Mouse (Mus musculus) gastrocnemius, adult 2 months (tissue): ENCODE measurements around the gene Fam229b. TPM values are rescaled to one million over a fixed set of nuclear protein-coding genes. Genes with fewer than 3 reads are reported as not detected.

ENCODE experiments used
- DNase-seq: peaks from one replicate; pipeline ENCODE4 v3.0.0; 2022
- H3K27ac ChIP-seq: fragments of 200-600 bp; 2 replicates; pipeline ENCODE4 v1.8.1; 2022; ENCODE audit warnings: mild to moderate bottlenecking
- H3K4me3 ChIP-seq: fragments of 200-600 bp; 2 replicates; pipeline ENCODE4 v1.8.1; 2022; ENCODE audit warnings: mild to moderate bottlenecking, moderate library complexity
- CTCF ChIP-seq: fragments of 200-600 bp; IDR thresholded peaks from 2 replicates; pipeline ENCODE4 v1.8.1; 2022; ENCODE audit warnings: antibody characterized with exemption, mild to moderate bottlenecking, moderate library complexity
- intact Hi-C: fragments of 180-260 bp; cut with DNase I; formaldehyde crosslinking; loops from one replicate; pipeline ENCODE4 v1.15.1; 2025
- long read RNA-seq, 2 experiments: library from polyadenylated mRNA; stranded (forward); transcript quantifications; one replicate each; pipeline ENCODE4 v2.0.0; 2021
- total RNA-seq, 2 experiments: library from RNA; stranded (reverse); gene quantifications; 2 replicates each; pipeline ENCODE4 v1.2.3; 2021

The Fam229b gene
- total RNA-seq: 1 to 10 TPM; 4.4 to 4.9 TPM
- long read RNA-seq, experiment 1, partial matches to known transcripts: 0 of 1 reads
- long read RNA-seq, experiment 1, other reads (novel, unspliced or antisense): 0 of 1 reads
- long read RNA-seq, experiment 2, partial matches to known transcripts: 0 of 1 reads
- long read RNA-seq, experiment 2, other reads (novel, unspliced or antisense): 0 of 1 reads

DNA sequence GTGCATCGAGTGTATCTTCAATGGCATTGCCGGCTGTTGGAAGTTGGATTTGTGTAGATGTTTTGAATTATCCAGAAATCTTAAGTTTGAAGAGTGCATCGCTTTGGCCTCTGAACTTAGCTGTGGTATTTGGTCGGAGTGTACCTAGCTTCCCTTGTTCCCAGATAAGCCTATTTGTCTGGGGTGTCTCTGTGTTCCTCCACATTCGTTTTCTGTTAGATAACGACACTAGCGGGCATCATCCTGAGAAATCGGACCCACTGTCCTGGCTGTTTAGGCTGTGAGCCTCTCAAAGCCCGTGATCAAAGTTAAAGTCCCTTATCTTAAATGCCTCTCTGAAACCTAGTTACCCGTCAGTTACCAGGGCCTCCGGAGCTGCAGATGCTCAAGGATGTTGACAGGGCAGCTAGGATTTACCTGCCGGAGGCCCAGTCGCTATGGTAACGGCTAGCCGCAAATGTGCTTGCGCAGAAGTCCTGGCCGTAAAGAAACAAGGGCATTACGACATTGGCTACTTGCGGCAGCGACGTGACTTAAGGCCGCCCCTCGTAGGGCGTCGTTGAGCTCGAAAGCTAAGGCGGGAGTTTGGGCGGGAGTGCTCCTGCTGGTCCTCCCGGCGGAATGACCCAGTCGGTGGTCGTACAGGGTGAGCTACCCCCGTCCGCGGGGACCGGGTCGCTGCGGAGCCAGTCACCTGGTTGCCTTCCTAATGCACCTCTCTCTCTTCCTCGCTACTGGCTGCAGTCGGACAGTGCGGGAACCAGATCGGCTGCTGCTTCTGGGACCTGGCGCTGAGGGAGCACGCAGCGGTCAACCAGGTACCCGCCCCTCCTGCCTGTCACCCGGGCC lies at the start of gene Fam229b, which contains the start of gene Tube1:
Gene Fam229b (minus strand): TSS at position 453 of the 849 bp plus-strand sequence.
Gene Tube1 (plus strand): TSS at position 515 of the 849 bp plus-strand sequence.
- DNase-seq: peak; percentile 90
- Histone ChIP-seq H3K27ac (peak within 1 kb of the TSS; percentile 74), H3K4me3 (peak within 1 kb of the TSS; percentile 75)
- TF ChIP-seq CTCF: no peak
- intact Hi-C loops: no loop called here

DNA sequence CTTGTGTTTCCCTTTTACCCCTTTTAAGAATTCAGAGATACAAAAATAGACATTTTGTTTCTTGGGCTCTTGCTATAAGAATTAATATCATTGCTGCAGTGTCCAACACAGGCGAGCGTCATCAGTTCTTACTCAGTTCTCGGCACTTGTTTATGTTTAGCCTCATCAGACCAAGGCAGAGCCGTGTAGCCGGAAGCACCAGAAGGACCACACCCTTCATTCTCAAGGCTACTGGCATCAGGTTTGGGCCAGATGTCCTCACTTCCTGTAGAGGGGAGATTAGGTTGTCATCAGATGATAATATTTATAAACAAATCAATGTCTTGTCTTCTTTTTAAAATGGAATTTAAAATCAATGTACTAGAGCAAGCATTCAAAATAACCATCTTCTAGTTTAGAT lies 43.3 kb upstream of the Fam229b start:
- intact Hi-C loops: no loop called here
- DNase-seq: no peak
- TF ChIP-seq CTCF: no peak
- Histone ChIP-seq H3K4me3 (no peak overlapping the region), H3K27ac (no peak overlapping the region)

DNA sequence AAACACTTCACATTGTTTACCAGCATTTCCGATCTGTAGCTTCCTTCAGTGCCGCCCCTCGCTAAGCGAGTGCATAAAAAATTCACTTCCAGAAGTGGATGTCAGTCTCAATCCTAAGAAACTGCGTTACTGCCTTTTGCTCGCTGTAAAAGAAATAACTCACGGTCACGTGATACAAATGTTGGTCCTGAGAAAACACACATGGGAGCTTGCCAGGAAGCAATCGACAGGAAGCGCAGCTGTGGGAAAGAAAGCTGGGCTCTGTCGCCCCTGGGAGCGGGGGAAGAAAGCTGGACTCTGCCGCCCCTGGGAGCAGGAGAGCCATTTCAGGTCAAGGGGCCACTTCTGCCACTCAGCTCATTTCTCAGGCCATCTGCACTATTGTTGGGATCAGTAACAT lies 39.4 kb upstream of the Fam229b start:
- intact Hi-C loops: no loop called here
- DNase-seq: peak; percentile 58
- TF ChIP-seq CTCF: no peak
- Histone ChIP-seq H3K27ac (peak overlapping the region; percentile 86), H3K4me3 (peak overlapping the region; percentile 81)

DNA sequence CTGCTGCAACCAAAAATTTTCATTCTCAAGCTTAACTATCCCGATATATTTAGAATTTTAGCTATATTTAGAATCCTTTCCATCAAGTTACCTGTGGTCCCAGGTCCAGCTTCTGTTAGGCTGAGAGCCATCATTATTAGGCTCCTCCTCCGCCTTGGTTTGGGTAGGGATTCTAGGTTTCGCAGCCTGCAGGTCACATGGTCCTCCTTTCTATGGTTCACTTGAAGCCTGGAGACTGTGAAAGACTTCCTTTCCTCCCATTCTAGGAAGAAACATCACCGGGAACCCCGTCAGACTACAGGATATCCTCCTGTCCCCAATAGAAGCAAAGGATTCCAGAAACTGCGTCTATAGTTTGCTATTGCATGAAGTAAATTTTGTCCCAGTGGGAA lies 38.8 kb upstream of the Fam229b start:
- no peak for TF ChIP-seq CTCF
- peak overlapping the region; percentile 86 for H3K27ac ChIP-seq
- no peak for DNase-seq
- intact Hi-C loops: no loop called here
- H3K4me3 ChIP-seq: peak overlapping the region; percentile 81

DNA sequence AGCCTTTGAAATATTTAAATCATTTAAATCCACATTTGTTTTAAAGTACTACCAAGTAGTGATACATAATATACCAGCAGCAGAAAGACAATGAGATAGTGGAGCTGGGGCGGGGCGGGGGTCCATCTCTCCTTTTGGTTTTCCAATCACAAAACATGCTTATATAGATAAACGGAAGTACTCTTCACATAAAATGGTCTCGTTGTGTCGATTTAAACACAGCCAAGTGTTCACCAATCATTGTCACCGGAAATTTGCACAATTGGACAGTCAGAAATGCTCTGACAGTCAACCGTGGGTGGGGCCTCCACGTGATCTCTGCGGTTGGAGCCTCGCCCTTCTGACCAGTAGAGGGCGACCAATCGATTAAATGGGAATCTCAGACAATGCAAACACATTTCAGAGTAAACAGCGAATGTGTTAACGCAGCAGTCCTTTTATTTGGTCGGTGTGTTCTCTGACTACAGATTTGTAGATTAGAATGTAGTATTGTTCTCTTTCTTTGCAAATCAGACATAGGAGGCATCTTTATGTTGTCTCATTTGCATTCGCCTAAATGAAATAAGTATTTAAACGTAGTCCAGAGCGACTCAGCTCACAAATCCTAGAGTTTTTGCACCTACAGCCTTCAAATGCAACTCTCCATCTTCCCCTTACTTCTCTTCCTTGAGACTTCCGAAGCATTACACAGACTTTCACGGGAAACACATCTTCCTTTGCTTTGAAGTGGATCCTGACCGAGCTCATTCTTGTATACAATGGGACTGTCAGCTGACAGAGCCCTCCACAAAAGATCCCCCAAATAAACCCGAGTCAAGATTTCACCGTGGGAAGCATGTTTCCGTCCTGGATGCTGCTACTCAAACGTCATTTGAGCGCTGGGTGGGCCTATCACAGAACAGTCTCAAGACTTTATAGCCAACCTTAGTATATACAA lies 38.2 kb upstream of the Fam229b start:
- intact Hi-C loops: loop anchor here (2.0 kb wide), 1 partner anchor 69 kb away; no protein-coding TSS in a partner anchor
- H3K4me3 ChIP-seq: peak overlapping the region; percentile 81
- DNase-seq: peak; percentile 88
- peak overlapping the region; percentile 86 for H3K27ac ChIP-seq
- peak; percentile 90 for TF ChIP-seq CTCF

DNA sequence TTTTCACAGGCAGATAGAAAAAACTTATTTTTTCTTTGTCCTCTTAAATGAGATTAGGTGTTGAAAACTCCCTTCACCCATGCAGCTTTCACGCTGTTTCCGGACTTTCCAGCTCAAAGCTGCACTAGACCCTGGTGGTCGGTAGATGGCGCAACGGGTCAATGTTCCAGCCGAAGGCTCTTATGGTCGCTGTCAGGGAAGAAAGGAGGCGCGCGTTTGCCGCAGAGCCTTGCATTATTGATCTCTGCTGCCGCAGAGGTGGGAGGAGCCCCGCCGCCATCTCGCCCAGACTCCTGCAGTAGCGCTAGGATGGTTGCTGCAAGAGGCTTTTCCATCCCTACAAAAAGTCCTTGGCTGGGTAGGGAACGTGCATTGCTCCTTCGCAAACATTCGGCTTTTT lies 37.4 kb upstream of the Fam229b start:
- intact Hi-C loops: loop anchor here (2.0 kb wide), 1 partner anchor 70 kb away; no protein-coding TSS in a partner anchor
- no peak; the same call in none of the 2 replicates for TF ChIP-seq CTCF

DNA sequence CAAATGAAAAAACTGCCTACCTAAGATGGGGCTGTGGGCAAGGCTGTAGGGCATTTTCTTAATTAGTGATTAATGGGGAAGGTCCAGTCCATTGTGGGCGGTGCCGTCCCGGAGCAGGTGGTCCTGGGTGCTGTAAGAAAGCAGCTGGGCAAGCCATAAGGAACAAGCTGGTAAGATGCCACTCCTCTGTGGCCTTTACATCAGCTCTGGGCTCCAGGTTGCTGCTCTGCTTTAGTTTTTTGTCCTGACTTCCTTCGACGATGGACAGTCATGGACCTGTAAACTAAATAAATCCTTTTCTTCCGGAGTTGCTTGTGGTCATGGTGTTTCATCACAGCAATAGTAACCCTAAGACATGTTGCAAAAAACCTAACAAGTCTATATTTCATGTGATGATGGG lies 37.0 kb upstream of the Fam229b start:
- TF ChIP-seq CTCF: no peak
- H3K27ac ChIP-seq: no peak overlapping the region
- no peak for DNase-seq
- H3K4me3 ChIP-seq: no peak overlapping the region; the same call in 1 of the 2 replicates
- intact Hi-C loops: loop anchor here (1.0 to 2.0 kb wide), 2 partner anchors 70 to 350 kb away; no protein-coding TSS in a partner anchor

More for the DNA sequence above, 37.4 kb upstream of the Fam229b start:
- Histone ChIP-seq H3K27ac (peak overlapping the region; percentile 86), H3K4me3 (peak overlapping the region; percentile 81)
- peak; percentile 91 for DNase-seq

DNA sequence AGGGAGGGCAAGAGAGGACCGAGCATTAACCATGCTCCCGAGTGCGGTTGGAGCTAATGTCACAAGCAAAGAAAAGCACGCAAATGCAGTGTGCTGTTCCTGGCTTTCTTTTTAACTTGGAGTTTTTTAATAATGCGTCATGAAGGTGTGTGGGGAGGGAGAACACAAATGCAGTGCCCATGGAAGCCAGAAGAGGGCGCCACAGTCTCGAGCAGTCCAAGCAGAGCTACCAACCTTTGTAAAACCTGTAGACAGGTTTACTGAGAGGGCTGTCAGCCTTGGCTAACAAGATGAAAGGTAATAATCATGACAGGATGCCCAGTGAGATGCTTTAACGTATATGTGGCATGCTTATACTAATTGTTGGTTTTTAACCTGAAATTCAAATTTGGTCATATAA lies 36.5 kb upstream of the Fam229b start:
- H3K4me3 ChIP-seq: no peak overlapping the region
- peak; percentile 79 for DNase-seq
- no peak overlapping the region for H3K27ac ChIP-seq
- TF ChIP-seq CTCF: peak; percentile 94
- intact Hi-C loops: loop anchor here (1.0 to 2.0 kb wide), 2 partner anchors 71 to 350 kb away; no protein-coding TSS in a partner anchor

DNA sequence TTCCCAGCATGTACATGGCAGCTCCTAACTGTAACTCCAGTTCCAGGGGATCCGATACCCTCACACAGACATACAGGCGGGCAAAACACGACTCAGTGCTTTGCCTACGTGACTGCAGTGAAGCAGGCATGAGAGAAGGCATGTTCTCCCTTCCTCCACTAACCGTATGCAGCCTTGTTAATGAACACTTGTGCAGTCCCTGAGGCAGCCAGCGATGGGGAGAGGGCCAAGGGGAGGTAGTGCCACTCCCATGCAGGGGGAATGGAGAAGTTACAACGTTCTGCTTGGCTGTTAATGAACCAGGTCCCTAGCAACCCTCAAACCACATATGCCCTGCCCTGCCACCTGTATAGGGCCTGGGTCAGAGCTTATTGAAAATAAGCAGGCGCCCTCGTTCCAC lies 35.9 kb upstream of the Fam229b start:
- no peak for DNase-seq
- intact Hi-C loops: loop anchor here (1.0 to 2.0 kb wide), 2 partner anchors 71 to 351 kb away; no protein-coding TSS in a partner anchor
- no peak overlapping the region for H3K27ac ChIP-seq
- H3K4me3 ChIP-seq: no peak overlapping the region
- no peak for TF ChIP-seq CTCF

DNA sequence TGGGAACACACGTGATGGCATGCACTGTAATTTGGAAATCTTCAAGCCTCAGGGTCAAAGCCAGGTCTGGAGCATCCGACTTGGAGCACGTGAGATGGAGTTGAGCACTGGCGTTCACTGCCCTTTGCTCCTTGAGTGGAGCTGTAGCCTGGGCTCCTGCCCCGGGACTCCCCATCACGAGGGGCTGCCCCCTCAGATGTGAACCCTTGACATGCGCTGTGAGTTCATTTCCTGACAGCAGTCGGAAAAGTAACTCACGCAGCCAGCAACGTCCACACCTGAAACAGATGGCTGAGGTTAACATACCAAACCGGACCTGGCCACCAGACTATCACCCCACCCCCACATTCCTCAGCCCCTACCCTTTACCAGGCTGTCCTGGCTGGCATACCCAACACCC lies 33.9 kb upstream of the Fam229b start:
- no peak for DNase-seq
- TF ChIP-seq CTCF: no peak
- intact Hi-C loops: no loop called here
- H3K27ac ChIP-seq: no peak overlapping the region
- H3K4me3 ChIP-seq: no peak overlapping the region

DNA sequence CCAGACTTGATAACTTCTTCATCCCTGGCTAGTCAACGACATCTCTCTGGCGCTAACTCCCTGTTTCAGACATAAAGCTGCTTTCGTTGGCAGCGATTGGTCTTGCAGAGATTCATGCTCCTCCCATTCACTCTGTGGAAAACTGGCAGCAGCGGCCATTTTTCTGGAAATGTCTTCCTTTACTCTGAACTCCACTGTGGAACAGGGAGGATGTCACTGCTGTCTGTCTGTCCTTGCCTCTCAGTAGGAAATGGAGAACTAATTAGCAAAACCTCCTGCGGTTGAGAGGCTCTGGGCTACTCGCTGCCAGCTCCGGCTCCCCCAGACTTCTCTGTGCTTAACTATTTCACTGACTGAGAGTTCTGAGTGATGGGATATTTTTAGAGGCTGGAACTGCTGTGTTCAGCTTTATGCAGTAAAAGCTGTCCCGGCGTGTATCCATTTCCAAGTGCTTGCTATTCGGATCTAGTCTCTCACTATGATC lies 32.0 kb upstream of the Fam229b start:
- DNase-seq: peak; percentile 55
- peak overlapping the region; percentile 83 for H3K27ac ChIP-seq
- H3K4me3 ChIP-seq: peak overlapping the region; percentile 64
- no peak for TF ChIP-seq CTCF
- intact Hi-C loops: no loop called here

DNA sequence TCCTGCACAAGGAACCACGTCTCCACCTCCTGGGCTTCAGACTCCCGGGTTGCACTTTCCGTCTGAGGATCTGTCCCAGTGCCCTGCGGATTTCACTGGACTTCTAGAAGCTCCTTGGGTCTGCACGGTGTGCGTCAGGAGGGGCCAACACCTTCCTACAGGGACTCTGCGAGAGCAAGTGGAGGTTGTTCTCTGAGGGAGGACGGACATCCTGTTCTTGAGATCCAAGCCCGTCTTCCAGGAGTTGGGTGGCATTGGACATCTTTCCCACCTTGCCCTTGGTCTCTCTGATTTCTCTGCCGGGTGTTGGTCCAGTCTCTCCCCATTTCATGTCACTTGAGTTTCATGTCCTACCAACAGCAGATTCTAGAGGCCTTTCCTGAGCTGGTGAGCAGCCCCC lies 30.0 kb upstream of the Fam229b start, which contains the start of gene Ccn6:
Gene Ccn6 (minus strand): TSS at position 101 of the 400 bp plus-strand sequence.
- no peak for DNase-seq
- intact Hi-C loops: no loop called here
- peak within 1 kb of the TSS; percentile 69 for H3K27ac ChIP-seq
- no peak for TF ChIP-seq CTCF
- peak within 1 kb of the TSS; percentile 53 for H3K4me3 ChIP-seq
